Mouse (Mus musculus): ENCODE measurements around the gene Dleu7. TPM values are rescaled to one million over a fixed set of nuclear protein-coding genes. Genes with fewer than 3 reads are reported as not detected.

Gene Dleu7
- polyA plus RNA-seq, 1 experiment from 2014 or later = 0.18 TPM

GRCm38 (mm10) chr14:62235969-62236368 lies 56.9 kb downstream of the Dleu7 start:
- DNase-seq (ENCODE audit: low spot score) (no peak), ATAC-seq (ENCODE audit: low FRiP score, low TSS enrichment) (no peak)
- Histone ChIP-seq H3K36me3 (ENCODE audit: control insufficient read depth, insufficient read depth, low read length) (no peaks in the 10 kb centered on the region), H3K4me1 (replicated peaks; ENCODE audit: control insufficient read depth, insufficient read depth) (no peaks in the 10 kb centered on the region), H3K27me3 (ENCODE audit: control insufficient read depth, insufficient read depth, low read length) (no peaks in the 10 kb centered on the region), H3K4me3 (ENCODE audit: low read depth, low read length) (no peak overlapping the region), H3K4me2 (replicated peaks; ENCODE audit: low read depth) (no peak overlapping the region), H3K9me3 (ENCODE audit: control insufficient read depth, low read length) (no peaks in the 10 kb centered on the region), H3K9ac (ENCODE audit: low read length) (no peak overlapping the region), H3K27ac (replicated peaks) (no peak overlapping the region)
- WGBS = 51% methylated on average over 7 of the region's 7 CpGs
- TF ChIP-seq EP300 (optimal IDR thresholded peaks at IDR 0.05) = no peak
- TF ChIP-seq CTCF (IDR thresholded peaks at IDR 0.05; ENCODE audit: low read depth) = no peak

GRCm38 (mm10) chr14:62235214-62235613 lies 57.6 kb downstream of the Dleu7 start:
- H3K9ac ChIP-seq (ENCODE audit: low read length) = no peak overlapping the region
- H3K4me2 ChIP-seq (replicated peaks; ENCODE audit: low read depth) = no peak overlapping the region
- ATAC-seq (ENCODE audit: low FRiP score, low TSS enrichment) = no peak
- no peak overlapping the region for H3K27ac ChIP-seq (replicated peaks)
- H3K36me3 ChIP-seq (ENCODE audit: control insufficient read depth, insufficient read depth, low read length) = no peaks in the 10 kb centered on the region
- H3K4me3 ChIP-seq (ENCODE audit: low read depth, low read length) = no peak overlapping the region
- no peaks in the 10 kb centered on the region for H3K4me1 ChIP-seq (replicated peaks; ENCODE audit: control insufficient read depth, insufficient read depth)
- no peaks in the 10 kb centered on the region for H3K27me3 ChIP-seq (ENCODE audit: control insufficient read depth, insufficient read depth, low read length)
- WGBS = 62% methylated on average over 1 of the region's 1 CpGs
- no peaks in the 10 kb centered on the region for H3K9me3 ChIP-seq (ENCODE audit: control insufficient read depth, low read length)
- no peak for TF ChIP-seq EP300 (optimal IDR thresholded peaks at IDR 0.05)
- no peak for TF ChIP-seq CTCF (IDR thresholded peaks at IDR 0.05; ENCODE audit: low read depth)
- no peak for DNase-seq (ENCODE audit: low spot score)

GRCm38 (mm10) chr14:62230968-62231367 lies 61.9 kb downstream of the Dleu7 start:
- Histone ChIP-seq H3K9me3 (ENCODE audit: control insufficient read depth, low read length) (no peaks in the 10 kb centered on the region), H3K27me3 (ENCODE audit: control insufficient read depth, insufficient read depth, low read length) (no peaks in the 10 kb centered on the region), H3K4me2 (replicated peaks; ENCODE audit: low read depth) (no peak overlapping the region), H3K9ac (ENCODE audit: low read length) (no peak overlapping the region), H3K4me1 (replicated peaks; ENCODE audit: control insufficient read depth, insufficient read depth) (no peaks in the 10 kb centered on the region), H3K4me3 (ENCODE audit: low read depth, low read length) (no peak overlapping the region), H3K27ac (replicated peaks) (no peak overlapping the region), H3K36me3 (ENCODE audit: control insufficient read depth, insufficient read depth, low read length) (no peaks in the 10 kb centered on the region)
- ATAC-seq (ENCODE audit: low FRiP score, low TSS enrichment) (no peak), DNase-seq (ENCODE audit: low spot score) (no peak)
- WGBS = 61% methylated on average over 3 of the region's 3 CpGs
- no peak for TF ChIP-seq EP300 (optimal IDR thresholded peaks at IDR 0.05)
- no peak for TF ChIP-seq CTCF (IDR thresholded peaks at IDR 0.05; ENCODE audit: low read depth)

GRCm38 (mm10) chr14:62227101-62227500 lies 65.7 kb downstream of the Dleu7 start:
- TF ChIP-seq CTCF (IDR thresholded peaks at IDR 0.05; ENCODE audit: low read depth) (no peak), EP300 (optimal IDR thresholded peaks at IDR 0.05) (no peak)
- H3K4me3 ChIP-seq (ENCODE audit: low read depth, low read length) = no peak overlapping the region
- no peak overlapping the region for H3K4me2 ChIP-seq (replicated peaks; ENCODE audit: low read depth)
- DNase-seq (ENCODE audit: low spot score) (no peak), ATAC-seq (ENCODE audit: low FRiP score, low TSS enrichment) (no peak)
- 77% methylated on average over 5 of the region's 5 CpGs for WGBS
- H3K9me3 ChIP-seq (ENCODE audit: control insufficient read depth, low read length) = no peaks in the 10 kb centered on the region
- no peaks in the 10 kb centered on the region for H3K27me3 ChIP-seq (ENCODE audit: control insufficient read depth, insufficient read depth, low read length)
- no peak overlapping the region for H3K9ac ChIP-seq (ENCODE audit: low read length)
- H3K27ac ChIP-seq (replicated peaks) = no peak overlapping the region
- H3K4me1 ChIP-seq (replicated peaks; ENCODE audit: control insufficient read depth, insufficient read depth) = no peaks in the 10 kb centered on the region
- H3K36me3 ChIP-seq (ENCODE audit: control insufficient read depth, insufficient read depth, low read length) = no peaks in the 10 kb centered on the region

GRCm38 (mm10) chr14:62226576-62227047 lies 66.2 kb downstream of the Dleu7 start:
- Histone ChIP-seq H3K9me3 (ENCODE audit: control insufficient read depth, low read length) (no peaks in the 10 kb centered on the region), H3K27ac (replicated peaks) (no peak overlapping the region), H3K27me3 (ENCODE audit: control insufficient read depth, insufficient read depth, low read length) (no peaks in the 10 kb centered on the region), H3K4me3 (ENCODE audit: low read depth, low read length) (no peak overlapping the region), H3K4me2 (replicated peaks; ENCODE audit: low read depth) (no peak overlapping the region), H3K9ac (ENCODE audit: low read length) (no peak overlapping the region), H3K4me1 (replicated peaks; ENCODE audit: control insufficient read depth, insufficient read depth) (no peaks in the 10 kb centered on the region), H3K36me3 (ENCODE audit: control insufficient read depth, insufficient read depth, low read length) (no peaks in the 10 kb centered on the region)
- DNase-seq (ENCODE audit: low spot score) (no peak), ATAC-seq (ENCODE audit: low FRiP score, low TSS enrichment) (no peak)
- TF ChIP-seq CTCF (IDR thresholded peaks at IDR 0.05; ENCODE audit: low read depth) (peak; percentile 60), EP300 (optimal IDR thresholded peaks at IDR 0.05) (no peak)
- 70% methylated on average over 11 of the region's 11 CpGs for WGBS

Other genes starting within 250 kb of the Dleu7 start
- gene Rnaseh2b, start 458 bp downstream of the Dleu7 start, polyA plus RNA-seq (2015; fragmentation: Nextera tagmentation; extraction: Ambion mirVana) = 36.7 and 38.6 TPM in 2 replicates
- not detected in 2 replicates for gene Gucy1b2, start 163.2 kb upstream of the Dleu7 start, polyA plus RNA-seq (2015; fragmentation: Nextera tagmentation; extraction: Ambion mirVana)

Data from stomach, postnatal 0 days (tissue).